Mouse (Mus musculus) embryonic facial prominence, embryonic 10.5 days (tissue): ENCODE results near the gene Dnaic2. TPM values are rescaled to one million over a fixed set of nuclear protein-coding genes. Genes with fewer than 3 reads are reported as not detected.

Source experiments
- DNase-seq: peaks from one replicate; pipeline ENCODE4 v3.0.0-alpha.2; 2017; ENCODE audit warnings: low spot score
- H3K27ac ChIP-seq: fragments of 300-500 bp; sonication (generic); replicated peaks from 2 replicates; pipeline ENCODE4 v1.5.1; 2016; ENCODE audit warnings: mild to moderate bottlenecking
- H3K27me3 ChIP-seq: fragments of 300-500 bp; sonication (generic); replicated peaks from 2 replicates; pipeline ENCODE4 v1.6.1; 2016; ENCODE audit warnings: low read depth, mild to moderate bottlenecking; ENCODE audit not compliant: poor library complexity, severe bottlenecking
- H3K36me3 ChIP-seq: fragments of 300-500 bp; sonication (generic); replicated peaks from 2 replicates; pipeline ENCODE4 v1.6.1; 2016; ENCODE audit warnings: mild to moderate bottlenecking, moderate library complexity
- H3K4me1 ChIP-seq: fragments of 300-500 bp; sonication (generic); 2 replicates; pipeline ENCODE4 v1.6.1; 2016
- H3K4me3 ChIP-seq: fragments of 300-500 bp; sonication (generic); 2 replicates; pipeline ENCODE4 v1.5.1; 2016; ENCODE audit warnings: mild to moderate bottlenecking, moderate library complexity
- H3K9me3 ChIP-seq: fragments of 300-500 bp; sonication (generic); 2 replicates; pipeline ENCODE4 v1.6.1; 2016; ENCODE audit warnings: mild to moderate bottlenecking
- WGBS: fragments of 180-500 bp; shearing (Covaris S2); methylation state at CpG from one replicate; pipeline ENCODE4 v1.1.7; 2016; 5-methylcytosine and 5-hydroxymethylcytosine counted together
- polyA plus RNA-seq: library from polyadenylated mRNA; unstranded; fragments of >200 nt; fragmentation: Nextera tagmentation; extraction: Ambion mirVana; gene quantifications from 2 replicates; pipeline ENCODE4 v1.2.1, GENCODE M21; 2016

The Dnaic2 gene
- polyA plus RNA-seq, 1 experiment from 2014 or later = 1.8 TPM

- Histone ChIP-seq H3K9me3 (no peaks in the 10 kb centered on the region), H3K36me3 (no peaks in the 10 kb centered on the region), H3K27me3 (peaks cover 96% of the 10 kb centered on the region), H3K27ac (peak overlapping the region; percentile 15; the same call in 1 of the 2 replicates), H3K4me3 (peak overlapping the region; percentile 51), H3K4me1 (peaks cover 34% of the 10 kb centered on the region)
- 2% methylated on average over 43 of the region's 43 CpGs for WGBS
- DNase-seq = peak; percentile 65
Measured at GRCm38 (mm10) chr11:114786326-114786725, 59.1 kb downstream of the Dnaic2 start.

- Histone ChIP-seq H3K4me1 (peaks cover 45% of the 10 kb centered on the region), H3K27ac (no peak overlapping the region), H3K4me3 (no peak overlapping the region), H3K36me3 (no peaks in the 10 kb centered on the region), H3K9me3 (no peaks in the 10 kb centered on the region), H3K27me3 (peaks cover 97% of the 10 kb centered on the region)
- 82% methylated on average over 3 of the region's 3 CpGs for WGBS
- no peak for DNase-seq
Measured at GRCm38 (mm10) chr11:114787611-114788010, 60.4 kb downstream of the Dnaic2 start.

- no peak overlapping the region for H3K27ac ChIP-seq
- peak overlapping the region; percentile 44 for H3K4me3 ChIP-seq
- H3K9me3 ChIP-seq = no peaks in the 10 kb centered on the region
- peak; percentile 92 for DNase-seq
- H3K27me3 ChIP-seq = peaks cover 100% of the 10 kb centered on the region
- H3K4me1 ChIP-seq = peaks cover 60% of the 10 kb centered on the region
- 10% methylated on average over 30 of the region's 30 CpGs for WGBS
- H3K36me3 ChIP-seq = no peaks in the 10 kb centered on the region
Measured at GRCm38 (mm10) chr11:114789061-114789714, 62.0 kb downstream of the Dnaic2 start.

- Histone ChIP-seq H3K4me3 (peak overlapping the region; percentile 44), H3K4me1 (peaks cover 65% of the 10 kb centered on the region), H3K27ac (no peak overlapping the region), H3K36me3 (no peaks in the 10 kb centered on the region), H3K9me3 (no peaks in the 10 kb centered on the region), H3K27me3 (peaks cover 100% of the 10 kb centered on the region)
- no peak for DNase-seq
- 51% methylated on average over 9 of the region's 9 CpGs for WGBS
Measured at GRCm38 (mm10) chr11:114789716-114790115, 62.5 kb downstream of the Dnaic2 start.

GRCm38 (mm10) chr11:114790171-114790570, 63.0 kb downstream of the Dnaic2 start:
- no peak for DNase-seq
- H3K27ac ChIP-seq = no peak overlapping the region
- peaks cover 70% of the 10 kb centered on the region for H3K4me1 ChIP-seq
- H3K4me3 ChIP-seq = no peak overlapping the region
- WGBS = 64% methylated on average over 12 of the region's 12 CpGs
- H3K9me3 ChIP-seq = no peaks in the 10 kb centered on the region
- no peaks in the 10 kb centered on the region for H3K36me3 ChIP-seq
- H3K27me3 ChIP-seq = peaks cover 100% of the 10 kb centered on the region

GRCm38 (mm10) chr11:114790841-114791240, 63.6 kb downstream of the Dnaic2 start:
- DNase-seq = no peak
- Histone ChIP-seq H3K9me3 (no peaks in the 10 kb centered on the region), H3K36me3 (no peaks in the 10 kb centered on the region), H3K27ac (no peak overlapping the region), H3K27me3 (peaks cover 94% of the 10 kb centered on the region), H3K4me3 (peak overlapping the region; percentile 63; the same call in 1 of the 2 replicates), H3K4me1 (peaks cover 76% of the 10 kb centered on the region)
- 27% methylated on average over 4 of the region's 4 CpGs for WGBS

GRCm38 (mm10) chr11:114791351-114791889, 64.2 kb downstream of the Dnaic2 start:
- Histone ChIP-seq H3K27me3 (peaks cover 88% of the 10 kb centered on the region), H3K4me3 (peak overlapping the region; percentile 63), H3K4me1 (peaks cover 77% of the 10 kb centered on the region), H3K9me3 (no peaks in the 10 kb centered on the region), H3K27ac (peak overlapping the region; percentile 48; the same call in 1 of the 2 replicates), H3K36me3 (no peaks in the 10 kb centered on the region)
- DNase-seq = peak; percentile 56
- 3% methylated on average over 50 of the region's 50 CpGs for WGBS

- Histone ChIP-seq H3K36me3 (no peaks in the 10 kb centered on the region), H3K27ac (peak overlapping the region; percentile 48; the same call in 1 of the 2 replicates), H3K27me3 (peaks cover 83% of the 10 kb centered on the region), H3K4me3 (peak overlapping the region; percentile 63), H3K4me1 (peaks cover 78% of the 10 kb centered on the region), H3K9me3 (no peaks in the 10 kb centered on the region)
- peak; percentile 66 for DNase-seq
- WGBS = 2% methylated on average over 59 of the region's 59 CpGs
Measured at GRCm38 (mm10) chr11:114791891-114792411, 64.7 kb downstream of the Dnaic2 start.

GRCm38 (mm10) chr11:114792931-114793494, 65.8 kb downstream of the Dnaic2 start:
- peak overlapping the region; percentile 54; the same call in 1 of the 2 replicates for H3K27ac ChIP-seq
- H3K9me3 ChIP-seq = no peaks in the 10 kb centered on the region
- peaks cover 72% of the 10 kb centered on the region for H3K27me3 ChIP-seq
- no peaks in the 10 kb centered on the region for H3K36me3 ChIP-seq
- peak overlapping the region; percentile 63 for H3K4me3 ChIP-seq
- no peak for DNase-seq
- 46% methylated on average over 5 of the region's 5 CpGs for WGBS
- H3K4me1 ChIP-seq = peaks cover 79% of the 10 kb centered on the region

GRCm38 (mm10) chr11:114793868-114794545, 66.8 kb downstream of the Dnaic2 start:
- H3K4me3 ChIP-seq = peak overlapping the region; percentile 63
- peak overlapping the region; percentile 80 for H3K27ac ChIP-seq
- H3K4me1 ChIP-seq = peaks cover 75% of the 10 kb centered on the region
- no peak for DNase-seq
- H3K9me3 ChIP-seq = no peaks in the 10 kb centered on the region
- 75% methylated on average over 19 of the region's 19 CpGs for WGBS
- no peaks in the 10 kb centered on the region for H3K36me3 ChIP-seq
- H3K27me3 ChIP-seq = peaks cover 62% of the 10 kb centered on the region

GRCm38 (mm10) chr11:114794691-114795090, 67.5 kb downstream of the Dnaic2 start:
- Histone ChIP-seq H3K4me1 (peaks cover 68% of the 10 kb centered on the region), H3K9me3 (no peaks in the 10 kb centered on the region), H3K27ac (peak overlapping the region; percentile 80), H3K27me3 (peaks cover 55% of the 10 kb centered on the region), H3K36me3 (no peaks in the 10 kb centered on the region), H3K4me3 (peak overlapping the region; percentile 63)
- no peak for DNase-seq
- WGBS = 38% methylated on average over 4 of the region's 4 CpGs

GRCm38 (mm10) chr11:114795231-114795746, 68.1 kb downstream of the Dnaic2 start:
- Histone ChIP-seq H3K4me1 (peaks cover 64% of the 10 kb centered on the region), H3K27ac (peak overlapping the region; percentile 80), H3K36me3 (no peaks in the 10 kb centered on the region), H3K9me3 (no peaks in the 10 kb centered on the region), H3K27me3 (peaks cover 49% of the 10 kb centered on the region), H3K4me3 (peak overlapping the region; percentile 63)
- DNase-seq = peak; percentile 80
- under 1% methylated on average over 7 of the region's 7 CpGs for WGBS
